Mouse (Mus musculus) heart, postnatal 0 days (tissue): ENCODE measurements around the gene Palm2.

ENCODE experiments used
- CTCF ChIP-seq: IDR thresholded peaks from 2 replicates; pipeline ENCODE4 v1.5.1; 2016; ENCODE audit warnings: antibody characterized with exemption, control low read depth, low read depth
- EP300 ChIP-seq: IDR thresholded peaks from 2 replicates; pipeline ENCODE4 v1.6.1; 2016; ENCODE audit warnings: antibody characterized with exemption, low read depth

DNA sequence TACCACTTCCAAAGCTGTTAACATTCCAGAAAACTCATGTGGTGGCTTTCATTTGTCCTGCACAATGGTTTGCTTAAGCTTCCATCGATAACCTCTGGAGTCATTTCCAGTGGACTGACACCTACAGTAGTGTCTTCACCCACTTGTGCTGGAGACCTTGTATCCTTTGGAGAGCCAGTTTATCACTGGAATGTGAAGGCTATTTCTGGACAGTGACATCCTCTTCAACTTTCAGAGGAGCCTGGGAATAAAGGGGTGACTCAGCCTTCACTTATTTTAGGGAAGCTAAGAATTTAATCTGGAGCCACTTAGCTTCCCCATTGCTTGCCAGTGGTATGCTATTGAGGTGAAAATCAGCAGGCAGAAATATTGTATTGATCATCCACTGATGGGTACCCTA, 154.3 kb downstream of the Palm2 start:
- TF ChIP-seq CTCF (no peak), EP300 (peak; percentile 76)
